Mouse (Mus musculus): ENCODE measurements around the gene Serpina1f.

DNA sequence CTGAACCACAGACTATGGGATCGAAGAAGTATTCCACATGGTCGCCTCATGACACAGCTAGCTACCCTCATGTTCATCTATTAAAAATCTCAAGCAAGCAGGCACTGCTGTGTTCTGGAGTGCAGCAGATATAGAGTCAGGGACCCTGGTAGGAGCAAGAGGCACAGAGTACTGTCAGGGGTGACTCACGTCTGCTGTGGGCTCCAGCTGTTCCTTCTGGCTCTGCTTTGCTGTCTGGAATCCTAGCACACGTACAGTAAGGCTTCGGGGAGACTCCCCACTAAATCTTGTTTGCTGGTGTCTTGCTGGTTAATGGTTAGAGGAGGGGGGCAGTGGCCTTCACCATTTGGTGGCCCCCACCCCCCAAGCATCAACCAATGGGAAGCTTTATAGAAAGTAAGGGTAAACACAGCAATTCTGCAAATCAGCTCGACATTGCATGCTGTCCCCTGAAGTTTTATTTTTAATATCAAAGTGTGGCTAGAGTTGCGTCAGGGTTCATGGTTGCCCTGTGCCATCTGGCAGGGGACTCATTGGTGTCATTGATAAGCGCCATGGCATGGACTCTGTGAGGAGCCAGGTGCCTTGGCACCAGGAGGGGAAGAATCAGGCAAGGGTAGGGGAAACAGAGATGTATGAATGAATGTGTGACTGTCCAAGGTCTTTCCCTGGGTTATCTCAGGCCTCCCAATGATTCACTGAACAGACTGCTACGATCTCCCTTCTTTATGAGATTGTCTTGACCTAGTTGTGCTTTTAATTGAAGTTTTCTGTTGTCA, 38.3 kb downstream of the Serpina1f start, which contains the start of gene Serpina6:
- TF ChIP-seq CTCF (IDR thresholded peaks at IDR 0.05; ENCODE audit: borderline replicate concordance, control insufficient read depth, extremely low read depth, insufficient read depth, low read length, poor library complexity) = no peak
- no peak for TF ChIP-seq POLR2A (IDR thresholded peaks at IDR 0.05; ENCODE audit: control insufficient read depth, extremely low read depth, insufficient read depth, low read length, poor library complexity)

Data from thymus, adult 2 months (tissue).